Mouse (Mus musculus): ENCODE measurements at regions not wholly inside any gene's neighbourhood (a gene's known extent, or its start where the extent isn't known, plus 50 kb on each side); places are given as distances from the start of the nearest gene placed in this dataset.

DNA sequence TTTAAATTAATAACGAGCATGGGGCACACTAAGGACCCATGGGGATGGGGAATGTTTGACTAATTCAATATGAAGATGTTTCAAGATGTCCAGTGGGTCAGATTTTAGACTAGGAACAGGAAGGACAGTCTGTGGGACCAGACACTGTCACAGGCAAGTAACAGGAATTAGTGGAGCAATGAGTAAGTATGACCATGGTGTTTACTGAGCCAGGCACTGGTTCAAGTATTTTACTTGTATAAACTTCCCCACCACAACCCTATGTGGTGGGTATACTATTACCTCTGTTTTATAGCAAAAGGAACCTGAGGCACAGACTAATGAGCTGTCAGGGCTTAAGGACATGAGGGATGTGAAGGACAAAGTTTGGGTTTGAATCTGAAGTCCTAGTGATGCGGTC lies 125.4 kb upstream of the Adra1d start:
- intact Hi-C loops (cut with DNase I): no loop called here
- no peak for DNase-seq (ENCODE audit: low spot score in 2 of 2)

DNA sequence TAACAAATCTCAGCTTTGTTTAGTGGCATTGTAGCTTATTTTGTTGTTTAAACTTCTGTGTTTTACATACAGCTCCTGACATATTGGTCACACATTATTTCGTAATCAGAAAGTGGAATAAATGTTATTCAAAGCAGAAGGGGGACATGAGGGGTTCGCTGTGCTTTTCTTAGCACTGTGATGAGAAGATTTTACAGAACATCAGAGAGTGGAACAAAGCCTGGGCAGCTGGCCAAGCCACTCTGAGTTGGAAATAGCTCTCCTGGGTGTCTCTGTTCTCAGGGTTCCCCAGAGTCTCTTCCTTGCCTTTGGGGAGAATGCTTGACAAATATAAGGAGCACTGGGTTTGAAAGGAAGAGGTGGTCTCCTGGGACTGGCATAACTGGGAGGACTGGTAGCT lies 124.7 kb upstream of the Adra1d start:
- intact Hi-C loops (cut with DNase I): no loop called here
- peak; percentile 80 to 91 for DNase-seq (ENCODE audit: low spot score in 2 of 2)

DNA sequence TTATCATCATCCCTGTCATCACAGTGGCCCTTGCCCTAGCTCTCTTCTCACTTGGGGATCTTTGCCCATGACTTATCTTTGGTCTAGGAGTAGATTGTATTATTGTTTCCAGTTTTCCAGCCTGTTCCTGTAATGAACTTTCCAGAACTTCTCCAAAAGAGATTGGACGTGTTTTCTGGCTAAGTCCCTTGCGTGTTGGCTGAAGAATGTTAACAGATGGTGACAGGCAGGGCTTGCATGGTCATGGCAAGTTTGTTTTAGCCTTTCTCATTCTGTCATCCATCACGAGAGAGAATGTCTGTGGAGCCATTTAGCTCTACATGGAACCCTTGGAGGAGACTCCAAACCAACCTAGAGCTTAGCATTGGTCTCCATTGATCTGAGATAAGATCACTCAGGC lies 123.2 kb upstream of the Adra1d start:
- intact Hi-C loops (cut with DNase I): no loop called here
- DNase-seq (ENCODE audit: low spot score in 2 of 2): no peak

DNA sequence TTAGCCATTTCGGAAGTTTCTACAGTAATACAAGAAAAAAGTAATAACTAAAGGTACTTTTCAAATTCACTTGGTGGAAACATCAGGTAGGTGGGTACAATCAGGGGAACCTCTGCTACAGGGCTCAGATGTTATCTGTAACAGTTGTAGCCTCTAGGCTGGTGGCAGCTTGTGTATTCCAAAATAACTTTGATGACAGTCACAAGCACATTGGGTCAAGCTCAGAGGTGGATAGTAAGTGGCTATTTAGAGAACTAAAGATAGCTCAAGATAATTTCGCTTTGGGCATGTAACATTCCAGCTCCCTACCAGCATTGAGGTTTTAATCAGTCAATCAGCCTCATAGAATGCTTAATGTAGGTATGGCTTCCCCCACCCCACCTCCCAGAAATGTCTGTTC lies 121.7 kb upstream of the Adra1d start:
- no peak for DNase-seq (ENCODE audit: low spot score in 2 of 2)
- intact Hi-C loops (cut with DNase I): no loop called here

DNA sequence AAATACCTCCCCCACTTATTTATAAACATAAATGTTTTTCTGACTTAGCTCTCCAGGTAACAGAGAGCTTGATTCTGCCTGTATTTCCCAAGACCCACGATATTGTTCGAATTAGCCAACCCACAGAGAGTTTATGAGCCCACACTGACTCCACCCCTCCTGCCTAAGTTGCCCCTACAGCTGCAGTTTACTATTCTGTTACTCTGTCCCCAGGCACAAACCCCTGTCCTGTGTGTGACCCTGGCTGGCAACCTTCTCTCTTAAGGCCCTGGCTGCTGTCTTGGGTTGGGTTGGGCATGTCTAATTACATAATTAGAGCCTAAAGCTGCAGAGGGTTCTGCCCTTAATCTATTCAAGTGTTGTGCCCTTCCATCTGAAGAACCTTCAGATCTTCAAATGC lies 116.4 kb upstream of the Adra1d start:
- intact Hi-C loops (cut with DNase I): no loop called here

DNA sequence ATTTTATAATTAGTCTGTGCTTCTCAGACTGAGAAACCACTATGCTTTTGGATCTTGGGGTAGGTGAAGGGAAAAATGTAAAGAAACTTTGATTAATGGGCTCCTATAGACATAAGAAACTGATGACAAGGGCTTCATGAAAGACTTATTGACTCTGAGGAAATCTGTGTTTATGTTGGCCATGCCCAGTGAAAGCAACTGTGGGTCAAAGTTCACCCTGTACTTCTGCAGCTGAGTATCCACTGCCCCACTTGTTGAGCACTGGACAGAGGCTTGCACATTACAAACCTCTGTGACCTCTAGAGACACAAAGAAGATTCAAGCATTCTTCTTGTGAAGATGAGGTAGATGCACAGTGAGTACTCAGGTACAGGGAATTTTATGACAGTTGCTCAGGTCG lies 114.7 kb upstream of the Adra1d start:
- intact Hi-C loops (cut with DNase I): no loop called here
- no peak for DNase-seq (ENCODE audit: low spot score in 2 of 2)

More for the DNA sequence above, 116.4 kb upstream of the Adra1d start:
- no peak for DNase-seq (ENCODE audit: low spot score in 2 of 2)

DNA sequence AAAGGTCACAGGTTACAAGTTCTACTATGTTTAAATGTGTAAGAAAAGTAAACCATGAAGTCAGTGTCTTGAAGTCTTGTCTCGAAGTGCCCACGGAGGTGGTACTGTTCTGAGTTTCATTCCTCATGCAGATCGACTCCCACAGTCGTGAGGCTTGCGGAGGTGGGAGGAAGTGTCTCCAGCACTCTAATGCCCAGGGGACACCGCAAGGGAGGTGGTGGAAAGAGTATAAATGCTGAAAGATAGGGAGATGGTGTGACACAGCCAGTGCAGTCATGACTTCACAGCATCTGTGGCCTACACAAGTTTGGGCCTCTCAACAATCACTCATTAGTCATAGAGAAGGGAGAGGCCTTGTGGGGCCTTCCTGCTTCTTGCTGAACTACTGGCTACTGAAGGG lies 112.8 kb upstream of the Adra1d start:
- intact Hi-C loops (cut with DNase I): no loop called here
- peak in 1 of 2 experiments; percentile 76 for DNase-seq (ENCODE audit: low spot score in 2 of 2)

DNA sequence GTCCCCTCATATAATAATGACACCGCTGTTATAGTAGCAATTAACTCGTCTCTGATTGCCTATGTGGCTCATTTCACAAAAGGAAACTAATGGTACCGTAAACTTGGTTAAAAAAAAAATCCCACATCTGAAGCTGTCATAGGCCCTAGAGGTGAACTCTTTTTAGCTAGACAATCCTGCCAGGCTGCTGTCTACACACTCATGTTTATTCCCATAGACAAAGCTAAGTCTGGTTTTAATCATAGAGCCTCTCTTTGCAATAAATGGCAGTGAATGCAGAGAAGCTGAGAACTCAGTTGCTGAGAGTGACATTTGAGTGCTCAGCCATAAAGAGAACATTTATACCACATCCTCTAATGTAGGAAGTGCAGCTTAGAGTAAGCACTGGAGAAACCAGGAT lies 111.3 kb upstream of the Adra1d start:
- intact Hi-C loops (cut with DNase I): loop anchor here (2.0 kb wide), 3 partner anchors 23 to 99 kb away; no protein-coding TSS in a partner anchor
- no peak for DNase-seq (ENCODE audit: low spot score in 2 of 2)

DNA sequence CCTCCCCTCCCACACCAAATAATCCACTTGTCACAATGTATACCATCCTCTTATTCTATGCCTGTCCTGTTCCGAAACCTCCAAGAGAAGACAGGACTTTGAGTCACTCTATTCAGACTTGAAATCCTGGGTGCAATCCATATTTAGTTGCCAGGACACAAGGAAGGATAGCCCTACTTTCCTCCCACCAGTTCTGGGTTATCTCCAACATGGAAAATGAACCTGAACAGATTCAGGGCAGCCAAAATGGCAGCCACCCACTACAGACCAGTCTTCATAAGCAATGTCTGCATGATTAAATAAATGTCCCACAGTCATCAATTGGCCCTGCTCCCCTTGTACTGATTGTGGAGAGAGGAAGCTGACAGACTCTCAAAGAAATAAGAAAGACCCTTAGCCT lies 110.6 kb upstream of the Adra1d start:
- peak in 1 of 2 experiments; percentile 87 for DNase-seq (ENCODE audit: low spot score in 2 of 2)
- intact Hi-C loops (cut with DNase I): loop anchor here (2.0 kb wide), 3 partner anchors 22 to 100 kb away; no protein-coding TSS in a partner anchor

DNA sequence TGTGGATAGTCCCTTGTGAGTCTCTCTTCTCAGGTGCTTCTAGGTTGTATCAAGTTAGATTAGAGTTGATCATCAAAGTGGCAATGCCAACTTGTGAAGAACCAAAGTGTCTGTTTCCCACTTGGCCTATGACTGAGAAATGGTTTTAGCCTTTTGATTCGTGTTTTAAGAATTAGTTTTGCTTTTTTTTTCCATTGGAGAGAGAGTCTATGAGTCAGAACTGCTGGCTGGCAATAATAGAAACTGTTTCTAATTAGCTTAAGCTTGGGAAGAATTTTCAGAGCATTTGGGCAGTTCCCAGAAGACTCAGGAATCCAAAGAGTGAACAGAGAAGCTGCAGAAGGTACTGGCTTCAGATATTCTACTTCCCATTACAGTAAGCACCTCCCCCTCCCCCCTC lies 110.1 kb upstream of the Adra1d start:
- intact Hi-C loops (cut with DNase I): loop anchor here (2.0 kb wide), 3 partner anchors 21 to 101 kb away; no protein-coding TSS in a partner anchor
- peak in 1 of 2 experiments; percentile 88 for DNase-seq (ENCODE audit: low spot score in 2 of 2)

DNA sequence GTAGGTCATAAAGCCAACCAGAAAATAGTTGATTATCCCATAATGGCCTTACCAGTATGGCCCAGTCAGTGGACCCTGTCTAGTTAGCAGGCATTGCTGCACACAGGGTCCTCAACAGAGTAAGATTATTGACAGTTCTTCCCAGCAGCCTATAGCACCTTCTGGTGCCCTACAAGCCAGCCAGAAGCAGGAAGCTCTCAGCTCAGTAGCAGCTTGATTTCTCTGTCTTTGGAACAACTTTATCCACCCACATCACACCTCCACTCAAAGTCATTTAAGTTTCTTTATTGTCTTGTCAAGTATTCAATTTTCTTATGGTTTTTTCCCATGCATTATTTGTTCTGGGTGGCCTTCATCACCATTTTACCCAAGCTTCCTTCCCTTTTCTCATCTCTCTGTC lies 108.8 kb upstream of the Adra1d start:
- DNase-seq (ENCODE audit: low spot score in 2 of 2): peak in 1 of 2 experiments; percentile 92
- intact Hi-C loops (cut with DNase I): loop anchor here (2.0 kb wide), 1 partner anchor 70 kb away; no protein-coding TSS in a partner anchor

DNA sequence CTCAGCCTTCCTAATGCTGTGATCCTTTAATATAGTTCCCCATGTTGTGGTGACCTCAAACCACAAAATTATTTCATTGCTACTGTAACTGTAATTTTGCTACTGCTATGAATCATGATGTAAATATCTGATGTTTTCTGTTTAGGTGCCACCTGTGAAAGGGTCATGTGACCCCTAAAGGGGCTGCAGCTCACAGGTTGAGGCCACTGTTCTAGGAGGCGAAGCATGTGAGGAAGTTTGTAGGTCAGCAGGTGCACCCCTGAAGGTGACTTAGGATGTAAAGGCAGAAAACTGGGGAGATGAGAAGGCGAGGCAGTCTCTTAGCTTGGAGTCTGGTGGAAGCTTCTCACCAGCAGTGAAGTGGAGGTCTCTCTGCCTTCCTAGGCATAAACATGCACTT lies 105.8 kb upstream of the Adra1d start:
- intact Hi-C loops (cut with DNase I): loop anchor here (1.0 kb wide), 1 partner anchor 106 kb away; the partner anchor contains the start of gene Adra1d
- DNase-seq (ENCODE audit: low spot score in 2 of 2): no peak

DNA sequence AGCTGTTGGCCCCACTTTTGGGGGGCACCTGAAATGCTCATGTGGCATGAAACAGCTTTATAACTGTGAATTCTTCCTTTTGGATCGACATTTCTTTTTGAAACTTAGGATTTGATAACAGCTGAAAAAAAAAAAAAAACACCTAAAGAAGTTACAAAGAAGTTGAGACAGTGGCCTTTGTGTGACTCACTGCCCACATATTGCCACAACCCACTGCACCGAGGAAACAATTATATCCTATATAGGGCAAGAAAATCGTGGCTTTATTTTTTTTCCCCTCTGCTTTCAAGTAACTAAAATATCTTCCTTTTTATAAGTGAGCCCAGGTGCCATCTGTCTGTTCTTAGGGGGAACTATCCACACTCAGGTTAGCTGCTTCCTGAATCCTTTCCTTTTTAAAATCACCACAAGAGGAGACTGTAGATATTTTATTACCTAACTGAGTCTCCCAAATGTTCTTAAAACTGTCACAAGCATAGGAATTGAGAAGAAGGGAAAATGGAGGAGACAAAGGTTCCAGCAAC lies 104.8 kb upstream of the Adra1d start:
- intact Hi-C loops (cut with DNase I): loop anchor here (1.0 kb wide), 1 partner anchor 105 kb away; the partner anchor contains the start of gene Adra1d

DNA sequence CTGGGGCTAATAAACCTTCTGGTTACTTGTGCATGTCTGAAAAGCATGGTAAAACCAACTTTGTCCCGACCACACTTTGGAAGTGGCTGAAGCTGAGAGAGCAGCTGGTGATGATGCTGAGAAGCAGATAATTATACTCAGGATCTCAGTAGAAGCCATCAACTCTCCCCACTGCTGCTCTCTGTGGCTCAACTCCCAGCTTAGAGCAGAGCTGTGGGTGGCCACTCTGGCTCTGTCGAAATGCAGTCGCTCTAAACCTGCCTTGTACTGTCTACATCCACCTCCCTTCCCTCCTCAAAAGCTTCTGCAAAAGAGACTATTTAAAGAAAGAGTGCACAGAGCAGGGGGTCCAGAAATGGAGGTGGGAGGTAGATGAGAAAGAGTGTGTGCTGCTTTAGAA lies 102.5 kb upstream of the Adra1d start:
- intact Hi-C loops (cut with DNase I): no loop called here
- peak in 1 of 2 experiments; percentile 89 for DNase-seq (ENCODE audit: low spot score in 2 of 2)

More for the DNA sequence above, 104.8 kb upstream of the Adra1d start:
- DNase-seq (ENCODE audit: low spot score in 2 of 2): peak in 1 of 2 experiments; percentile 67

DNA sequence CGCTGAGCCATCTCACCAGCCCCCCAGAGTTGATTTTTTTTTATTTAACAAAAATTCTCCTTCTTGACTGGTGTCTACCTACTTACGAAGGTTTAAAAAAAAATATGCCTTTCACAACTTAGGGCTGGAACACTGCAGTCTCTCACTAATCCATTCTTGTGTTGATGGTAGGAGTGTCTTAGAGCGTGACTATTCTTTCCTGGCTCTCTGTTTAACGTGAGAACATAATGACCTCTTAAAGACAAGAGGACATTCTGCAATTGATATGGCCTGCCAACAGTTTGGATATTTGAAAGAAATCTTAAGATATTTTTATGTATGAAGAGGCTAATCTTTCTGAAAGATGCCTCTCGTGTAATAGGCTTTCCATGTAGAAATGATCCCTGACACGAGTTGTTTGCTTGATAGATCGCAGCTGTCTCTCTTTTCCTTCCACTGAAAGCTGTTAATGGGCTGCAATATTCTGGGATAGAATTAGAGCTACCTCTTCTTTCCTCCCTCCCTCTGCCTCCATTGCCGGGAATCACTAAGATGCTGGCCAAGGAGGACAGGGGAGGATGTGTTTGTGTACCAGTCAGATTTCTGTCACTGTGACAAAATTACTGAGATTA lies 101.2 kb upstream of the Adra1d start:
- no peak for DNase-seq (ENCODE audit: low spot score in 2 of 2)
- intact Hi-C loops (cut with DNase I): no loop called here

DNA sequence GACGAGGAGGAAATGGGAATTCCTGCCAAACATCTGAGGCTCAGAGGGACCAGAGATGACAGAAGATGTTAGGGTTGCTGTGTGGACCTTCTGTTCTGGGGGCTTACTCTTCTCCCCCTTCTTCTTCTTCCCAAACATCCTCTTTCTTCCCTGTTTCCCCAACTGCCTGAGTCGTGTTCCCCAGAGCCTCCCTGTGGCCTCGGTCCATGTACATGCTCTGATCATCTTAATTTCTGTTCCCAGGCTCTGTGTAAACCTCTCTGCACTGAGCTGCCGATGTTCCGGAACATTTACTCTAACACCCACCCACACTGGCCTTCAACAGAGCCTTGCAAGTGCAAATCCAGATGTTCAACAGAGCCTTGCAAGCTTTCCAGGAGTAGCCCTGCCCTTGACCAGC lies 90.1 kb upstream of the Adra1d start:
- intact Hi-C loops (cut with DNase I): no loop called here

DNA sequence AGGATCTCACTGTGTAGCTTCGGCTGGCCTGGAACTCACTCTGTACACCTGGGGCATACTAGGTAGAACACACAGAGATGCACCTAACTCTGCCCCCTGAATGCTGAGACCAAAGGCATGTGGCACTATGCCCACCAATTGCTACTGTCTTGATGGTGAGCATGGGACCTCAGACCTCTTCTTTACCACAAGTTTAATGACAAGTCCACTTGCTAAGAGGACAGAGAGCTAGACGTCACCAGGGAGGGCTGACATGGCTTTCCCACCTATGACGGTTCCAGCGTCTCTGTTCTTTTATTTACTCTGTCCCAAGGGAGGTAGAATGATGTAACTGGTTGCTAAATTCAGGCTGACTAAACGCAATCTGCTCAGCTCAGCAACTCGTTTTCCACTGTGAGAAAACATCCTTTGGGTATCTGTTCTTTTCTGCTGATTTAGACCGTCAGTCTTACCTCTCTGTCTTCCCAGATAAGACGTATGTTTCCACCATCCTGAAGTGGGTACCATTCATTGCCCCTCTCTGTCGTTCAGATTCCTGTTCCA lies 88.6 kb upstream of the Adra1d start:
- intact Hi-C loops (cut with DNase I): loop anchor here (2.0 kb wide), 1 partner anchor 22 kb away; no protein-coding TSS in a partner anchor
- DNase-seq (ENCODE audit: low spot score in 2 of 2): peak in 1 of 2 experiments; percentile 68

More for the DNA sequence above, 90.1 kb upstream of the Adra1d start:
- no peak for DNase-seq (ENCODE audit: low spot score in 2 of 2)

DNA sequence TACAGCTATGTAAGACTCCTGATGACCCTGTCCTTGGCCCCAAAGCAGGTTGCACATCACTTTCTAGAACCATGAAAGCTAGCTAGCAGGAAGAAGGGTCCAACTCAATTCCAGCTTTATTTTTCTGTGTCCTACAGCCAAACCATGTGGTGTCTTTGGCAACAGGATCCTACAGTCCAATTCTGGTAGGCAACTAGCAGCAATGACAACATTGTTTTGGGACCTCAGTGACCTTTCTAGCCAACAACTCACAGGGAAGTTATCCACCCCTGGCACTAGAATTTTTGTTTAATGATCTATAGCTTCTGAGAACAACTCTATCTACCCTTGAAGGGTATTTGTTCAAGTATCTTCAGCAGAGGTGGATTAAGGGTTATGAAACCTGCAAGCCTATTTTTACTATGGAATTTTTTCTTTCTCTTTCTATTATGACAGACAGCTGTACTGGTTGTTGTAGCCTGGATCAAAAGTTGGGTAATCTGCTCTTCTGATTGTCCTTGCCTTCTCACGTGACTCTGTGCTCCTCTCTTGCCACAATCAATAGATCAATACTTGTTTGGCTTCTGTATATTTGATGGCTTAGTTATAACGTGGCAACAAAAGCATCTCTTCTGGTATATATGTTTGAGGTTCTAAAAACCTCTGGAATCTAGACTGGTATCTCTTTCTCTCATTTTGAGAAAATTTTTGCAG lies 82.2 kb upstream of the Adra1d start:
- DNase-seq (ENCODE audit: low spot score in 2 of 2): no peak
- intact Hi-C loops (cut with DNase I): no loop called here

DNA sequence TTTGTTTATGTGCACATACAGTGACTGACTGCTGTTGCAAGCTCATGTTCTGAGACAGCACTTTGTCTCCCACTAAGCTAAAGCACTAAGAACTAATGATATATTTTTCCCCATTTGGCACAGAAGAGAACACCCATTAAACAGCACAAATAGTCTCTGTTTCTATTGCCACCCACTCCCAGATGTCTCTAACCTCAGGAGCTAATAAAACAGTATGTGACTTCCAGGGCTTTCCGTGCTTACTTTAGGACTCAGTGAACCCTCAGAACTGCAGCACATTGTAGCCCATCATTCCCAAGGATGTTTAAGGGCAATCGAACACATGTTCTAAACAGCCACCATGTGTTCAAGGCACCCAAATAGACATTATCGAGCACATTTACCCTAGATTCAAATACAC lies 80.4 kb upstream of the Adra1d start:
- intact Hi-C loops (cut with DNase I): no loop called here

DNA sequence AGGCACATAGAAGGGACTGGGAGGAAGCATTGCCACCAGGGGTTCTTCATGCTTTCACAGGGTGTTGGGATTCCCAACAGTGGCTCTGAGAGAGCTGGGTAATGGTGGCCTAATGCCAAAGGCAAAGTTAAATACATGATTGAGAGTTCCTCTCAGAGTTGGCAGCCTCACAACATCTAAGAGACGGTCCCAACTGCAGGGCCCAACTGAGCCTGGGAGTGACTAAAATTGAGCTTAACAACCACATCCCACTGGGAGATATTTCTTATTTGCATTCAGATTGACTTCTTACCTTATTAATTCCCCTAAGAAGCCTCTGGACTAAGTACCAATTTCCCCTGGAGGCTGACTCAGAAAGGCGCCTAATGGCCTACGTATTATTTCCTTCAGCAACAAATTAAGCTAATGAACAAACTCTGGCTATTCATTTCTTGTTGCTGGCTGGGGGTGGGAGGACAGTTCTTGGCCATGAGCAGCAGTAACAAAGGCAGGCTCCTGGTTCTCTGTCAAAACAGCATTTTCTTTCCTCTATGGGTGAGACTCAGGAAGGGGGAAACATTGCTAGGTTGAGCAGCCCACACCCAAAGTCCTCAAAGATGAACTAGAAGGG lies 77.0 kb upstream of the Adra1d start:
- DNase-seq (ENCODE audit: low spot score in 2 of 2): no peak
- intact Hi-C loops (cut with DNase I): no loop called here

More for the DNA sequence above, 80.4 kb upstream of the Adra1d start:
- no peak for DNase-seq (ENCODE audit: low spot score in 2 of 2)
